Mouse (Mus musculus) R1 (cell line): ENCODE data around the gene Tollip.

ENCODE experiments used
- DNase-seq: peaks from one replicate; pipeline ENCODE4 v3.0.0-alpha.2; 2018; ENCODE audit warnings: low read depth, low spot score

The Tollip gene

DNA sequence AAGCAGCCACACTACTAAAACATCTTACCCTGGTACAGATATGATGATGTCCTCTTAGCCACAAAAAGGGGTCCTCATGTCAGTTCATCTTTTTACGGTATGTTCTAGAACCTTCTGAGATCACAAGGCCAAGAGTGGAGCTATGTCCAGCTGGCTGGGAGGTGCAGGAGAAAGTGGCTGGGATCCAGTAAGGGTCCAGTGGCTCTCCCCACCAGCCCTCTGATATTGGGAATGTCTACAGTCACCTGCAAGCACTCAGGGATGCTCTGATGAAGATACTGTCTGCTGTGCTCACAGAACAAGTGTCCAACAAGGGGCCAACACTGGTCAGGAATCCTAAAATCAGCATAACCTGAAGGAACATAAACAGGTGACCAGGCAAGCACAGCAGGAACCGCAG, at the start of gene Tollip:
TSS of gene Tollip (minus strand) at position 101 of the 400 bp plus-strand sequence.
- DNase-seq = no peak

DNA sequence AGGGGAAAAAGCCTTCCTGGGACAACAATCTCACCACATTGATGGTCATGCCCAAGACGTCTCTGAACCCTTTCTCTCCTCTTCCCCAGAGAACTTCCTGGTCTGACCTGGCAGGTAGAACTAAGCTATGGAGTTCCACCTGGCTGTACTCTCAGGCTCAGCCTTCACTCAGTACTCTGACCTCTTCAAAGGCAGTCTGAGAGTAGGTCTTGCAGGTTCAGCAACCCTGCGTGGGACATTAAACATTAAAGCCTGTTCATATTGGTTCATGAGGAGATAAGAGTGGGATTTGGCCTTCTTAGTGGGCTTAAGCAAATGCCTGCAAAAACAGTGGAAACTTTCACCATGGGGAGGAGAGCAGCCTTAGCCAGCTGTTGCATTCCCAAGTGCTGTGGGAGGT, 48.0 kb upstream of the Tollip start:
- no peak for DNase-seq

DNA sequence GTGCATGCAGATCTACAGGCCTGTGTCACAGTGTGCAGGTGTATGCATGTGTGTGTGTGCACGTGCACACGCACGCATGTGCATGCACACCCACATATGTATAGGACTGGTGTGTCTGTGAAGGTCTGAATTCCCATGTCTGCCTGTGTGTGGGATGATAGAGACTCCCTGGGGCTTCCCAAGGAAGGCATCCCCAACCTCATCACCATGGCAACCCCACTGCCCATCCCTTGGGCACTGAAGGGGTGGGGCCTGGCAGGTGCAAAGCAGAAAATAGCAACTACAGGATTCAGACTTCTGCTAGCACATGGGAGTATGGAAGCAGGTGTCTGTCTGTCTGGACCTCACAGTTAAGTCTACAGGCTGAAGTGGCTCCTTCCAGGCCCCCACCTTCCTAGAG, 44.2 kb upstream of the Tollip start:
- DNase-seq = peak; percentile 10

DNA sequence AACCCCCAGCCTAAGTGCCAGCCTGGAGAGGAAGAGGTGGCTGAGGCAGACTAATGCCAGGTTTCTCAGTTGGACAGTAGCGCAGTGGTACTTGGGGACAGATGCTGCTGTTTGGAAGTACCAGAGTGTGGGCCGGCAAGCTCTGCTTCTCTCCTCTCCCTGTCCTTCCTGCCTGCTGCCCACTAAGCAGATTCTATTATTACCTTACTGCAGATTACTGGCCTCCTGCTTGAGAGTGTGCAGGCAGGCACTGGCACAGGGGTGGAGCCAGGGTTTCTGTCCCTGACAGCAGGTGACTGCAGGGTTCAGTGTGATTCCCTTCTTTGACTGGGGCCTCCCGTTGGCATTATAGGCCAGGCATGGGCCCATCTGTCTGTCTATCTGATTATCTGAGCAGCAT, 43.2 kb upstream of the Tollip start:
- DNase-seq = no peak

DNA sequence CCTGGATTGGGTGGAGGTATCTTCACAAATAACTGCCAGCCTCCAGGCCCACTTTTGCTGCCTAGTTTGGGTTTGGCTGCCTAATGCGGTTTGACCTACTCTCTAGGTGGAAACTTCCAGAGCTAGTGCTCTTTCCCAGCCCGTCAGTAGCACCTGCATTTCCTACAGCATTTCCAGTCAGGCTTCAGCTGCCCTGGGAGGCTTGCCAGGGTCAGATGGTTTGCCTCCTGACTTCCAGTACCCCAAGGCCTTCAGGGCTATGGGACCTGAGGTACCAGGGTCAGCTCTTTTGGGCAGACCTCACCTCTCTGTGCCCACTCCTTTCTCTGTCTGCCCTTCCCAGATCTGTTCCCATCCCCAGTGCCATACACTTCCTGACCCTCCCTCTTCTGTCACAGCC, 42.6 kb upstream of the Tollip start:
- no peak for DNase-seq

DNA sequence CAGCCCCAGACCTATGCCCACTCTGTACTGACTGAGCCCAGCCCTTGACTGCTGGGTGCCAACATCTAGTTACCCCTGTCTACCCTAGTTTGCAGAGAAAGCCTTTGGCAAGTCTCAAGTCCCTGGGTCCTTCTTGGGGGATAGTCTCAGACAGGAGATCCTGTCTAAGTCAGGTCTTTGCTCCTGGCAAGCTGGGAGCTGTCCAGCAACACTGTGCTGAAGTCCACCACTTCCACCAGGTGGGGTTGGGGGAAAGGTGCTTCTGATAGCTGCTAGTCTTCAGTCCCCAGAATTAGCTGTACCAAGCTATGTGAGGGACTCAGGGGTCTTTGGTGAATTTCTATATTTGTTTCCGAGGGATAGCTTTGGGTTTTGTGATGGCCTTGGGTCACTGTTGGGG, 40.8 kb upstream of the Tollip start:
- DNase-seq = peak; percentile 34

DNA sequence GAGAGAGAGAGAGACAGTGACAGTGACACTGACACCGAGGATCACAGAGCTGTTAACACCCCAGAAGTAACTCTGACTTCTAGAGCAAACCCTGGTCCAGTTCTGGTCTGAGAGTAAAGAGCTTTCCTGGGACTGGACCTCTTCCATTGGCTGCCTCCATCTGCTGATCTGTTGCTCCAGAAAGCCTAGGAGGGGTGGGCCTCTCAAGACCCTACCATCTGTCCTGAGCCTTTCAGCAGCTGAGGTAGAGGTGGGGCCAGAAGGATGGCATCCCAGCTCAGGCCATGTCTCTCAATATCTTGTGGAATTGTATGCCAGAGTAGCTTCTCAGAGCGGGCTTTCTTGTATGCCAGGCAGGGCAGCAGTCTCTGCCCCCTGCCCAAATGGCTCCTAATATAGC, 39.9 kb upstream of the Tollip start:
- no peak for DNase-seq

DNA sequence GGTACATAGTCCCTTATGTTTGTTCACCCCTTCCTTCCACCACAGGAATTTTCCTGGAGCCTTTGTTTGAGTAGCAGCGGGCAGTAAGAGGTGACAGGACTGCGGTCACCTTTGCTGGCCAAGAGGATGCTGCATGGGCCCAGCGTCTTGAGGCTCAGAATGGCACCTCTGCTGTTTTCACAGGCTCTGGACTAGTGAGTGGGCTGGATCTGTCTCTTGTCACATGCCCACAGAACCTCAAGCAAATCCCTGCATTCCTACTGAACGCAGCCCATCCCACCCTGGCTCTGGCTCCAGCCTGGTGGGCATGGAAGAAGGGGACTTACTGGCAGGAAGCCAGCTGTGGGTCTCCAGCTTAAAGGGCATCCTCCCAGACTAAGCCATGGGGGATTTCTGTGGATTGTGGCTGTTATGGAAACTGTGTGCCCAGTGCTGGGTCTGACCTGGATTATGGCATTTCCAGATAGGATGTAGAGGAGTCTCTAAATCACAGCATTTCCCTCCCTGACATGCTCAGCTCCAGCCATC, 39.3 kb upstream of the Tollip start:
- DNase-seq = no peak

DNA sequence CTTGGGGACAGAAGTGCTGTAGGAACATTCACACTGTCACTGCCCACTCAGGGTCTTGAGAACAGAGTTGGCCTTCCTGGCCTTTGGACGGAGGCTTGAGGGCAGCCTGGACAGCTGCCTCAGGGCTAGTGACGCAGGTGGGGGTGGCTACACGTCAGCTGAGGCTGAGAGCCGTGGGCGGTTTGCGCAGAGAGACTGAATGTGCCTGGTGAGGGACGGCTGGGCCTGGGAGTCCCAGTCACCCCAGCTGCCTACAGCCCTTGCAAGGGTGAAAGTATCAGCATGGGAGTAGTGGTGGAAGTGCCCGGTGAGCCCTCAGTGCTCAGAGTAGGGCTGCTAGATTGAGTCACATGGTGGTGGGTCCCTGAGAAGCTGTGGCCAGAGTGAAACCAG, 37.9 kb upstream of the Tollip start:
- no peak for DNase-seq

DNA sequence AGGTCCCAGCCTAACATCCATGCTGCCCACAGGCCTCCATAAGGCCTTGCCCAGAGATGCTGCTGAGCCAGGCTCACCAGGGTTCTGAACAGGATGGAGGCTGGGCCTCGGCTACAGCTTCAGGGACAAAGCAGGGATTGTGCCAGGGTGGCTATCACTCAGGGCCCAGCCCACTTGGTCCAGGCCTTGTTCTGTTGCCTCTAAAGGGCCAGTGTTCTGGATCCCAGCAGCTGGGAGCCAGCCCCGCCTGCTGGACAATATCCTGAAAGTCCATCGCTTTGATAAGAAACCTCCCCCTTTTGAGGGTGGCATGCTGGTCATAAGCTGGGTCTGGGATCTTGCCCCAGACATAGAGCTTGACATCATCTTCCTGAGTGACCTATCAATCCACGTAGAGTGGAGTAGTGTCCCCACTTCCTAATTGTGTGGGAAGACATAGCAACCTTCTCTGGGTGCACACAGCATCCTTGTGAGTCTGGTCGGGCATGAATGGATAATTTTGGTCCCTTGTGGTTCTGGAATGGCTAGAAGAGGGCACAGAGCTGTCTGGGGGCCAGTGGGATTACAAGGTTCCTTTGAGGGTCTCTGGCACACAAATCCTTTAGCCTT, 37.4 kb upstream of the Tollip start:
- DNase-seq = no peak

DNA sequence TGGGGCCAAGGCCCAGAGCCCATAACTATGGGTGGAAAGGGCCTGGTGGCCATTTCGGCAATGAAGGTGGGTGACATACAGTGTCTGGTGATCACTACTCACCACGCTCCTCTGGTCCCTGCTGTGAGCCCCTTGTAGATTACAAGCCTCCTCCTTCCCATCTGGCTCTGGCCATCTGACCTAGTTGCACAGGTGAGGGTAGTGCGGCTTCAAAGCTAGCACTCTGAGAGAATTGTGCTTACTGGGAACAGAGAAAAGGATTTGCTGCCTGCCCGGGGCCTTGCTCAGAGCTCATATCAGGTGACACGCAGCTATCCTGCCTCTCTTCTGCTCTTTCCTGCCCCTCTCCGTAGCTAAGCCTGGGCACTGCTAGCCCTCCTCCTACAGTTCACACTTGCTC, 35.3 kb upstream of the Tollip start:
- DNase-seq = no peak

DNA sequence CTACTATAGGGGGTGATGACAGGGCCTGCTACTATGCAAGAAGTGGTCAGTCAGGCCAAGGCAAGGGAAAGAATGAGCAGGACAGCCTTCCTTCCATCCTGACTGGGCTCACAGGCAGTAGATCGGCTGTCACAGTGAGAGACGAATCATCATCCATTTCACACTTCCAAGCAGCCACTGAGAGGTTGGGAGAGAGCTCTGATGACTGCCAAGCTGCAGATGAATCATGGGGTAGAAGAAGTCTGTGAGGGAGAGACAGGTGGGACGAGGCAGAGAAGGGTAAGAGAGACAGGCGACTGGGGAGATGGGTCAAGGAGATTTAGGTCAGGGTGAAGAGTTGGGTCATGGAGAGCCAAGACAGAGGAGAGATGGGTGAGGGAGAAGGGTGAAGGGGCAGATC, 34.6 kb upstream of the Tollip start:
- no peak for DNase-seq

DNA sequence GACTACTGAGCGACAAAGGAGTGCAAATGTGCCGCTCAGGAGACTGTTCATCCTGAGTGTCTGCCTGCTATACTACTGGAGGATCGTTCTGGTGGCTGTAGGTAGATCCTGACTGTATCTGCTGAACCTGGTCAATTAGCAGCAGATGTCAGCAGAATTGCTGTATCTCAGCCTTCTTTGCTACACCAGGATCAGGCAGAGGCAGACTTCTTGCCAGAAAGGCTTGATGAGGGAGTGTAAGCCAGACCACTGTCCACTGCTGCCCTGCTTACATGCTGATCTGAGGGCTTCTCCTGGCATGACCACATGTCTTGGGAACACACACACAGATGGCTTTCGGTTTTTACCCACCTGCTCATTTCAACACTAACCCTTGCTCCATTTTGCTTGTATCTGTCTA, 33.5 kb upstream of the Tollip start:
- no peak for DNase-seq

DNA sequence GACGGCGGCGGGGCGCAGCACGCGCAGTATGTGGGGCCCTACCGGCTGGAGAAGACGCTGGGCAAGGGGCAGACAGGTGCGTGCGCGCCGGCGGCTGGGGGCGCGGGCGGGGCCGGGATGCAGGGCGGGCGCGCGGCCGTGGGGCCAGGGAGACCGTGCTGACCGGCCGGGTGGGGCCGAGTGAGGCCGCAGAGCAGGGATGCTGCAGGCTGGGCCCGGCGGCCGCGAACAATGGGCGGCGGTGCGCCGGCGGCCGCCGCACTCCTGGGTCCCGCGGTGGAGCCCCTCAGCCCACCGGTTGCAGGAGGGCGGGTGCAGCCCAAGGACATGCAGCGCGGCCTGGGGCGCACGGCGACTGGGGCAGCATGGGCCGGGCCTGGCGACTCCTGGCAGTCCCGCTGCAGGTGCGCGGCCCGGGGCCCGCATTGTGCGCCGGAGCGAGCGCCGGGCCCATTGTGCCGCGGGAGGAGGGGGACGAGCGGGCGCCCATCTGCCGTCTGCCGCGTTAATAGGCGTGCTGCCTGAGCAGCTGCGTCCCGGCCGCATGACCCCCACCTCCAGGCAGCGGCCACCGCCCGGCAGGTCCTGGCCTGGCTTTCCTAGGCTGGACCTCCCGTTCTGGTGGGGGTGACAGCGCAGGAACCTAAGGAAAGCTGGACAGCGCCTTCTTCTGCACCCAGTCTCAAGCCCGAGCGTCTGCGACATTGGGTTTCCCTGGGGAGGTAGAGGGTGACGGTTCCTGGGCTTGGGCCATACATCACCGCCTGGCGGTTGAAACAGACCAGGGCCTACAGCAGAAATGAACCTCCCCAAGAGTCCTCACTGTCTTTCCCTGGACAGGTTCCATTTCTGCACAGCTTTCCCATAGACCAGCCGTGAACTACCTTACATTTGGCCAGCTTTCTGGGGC, 32.1 kb upstream of the Tollip start:
- peak; percentile 75 for DNase-seq

DNA sequence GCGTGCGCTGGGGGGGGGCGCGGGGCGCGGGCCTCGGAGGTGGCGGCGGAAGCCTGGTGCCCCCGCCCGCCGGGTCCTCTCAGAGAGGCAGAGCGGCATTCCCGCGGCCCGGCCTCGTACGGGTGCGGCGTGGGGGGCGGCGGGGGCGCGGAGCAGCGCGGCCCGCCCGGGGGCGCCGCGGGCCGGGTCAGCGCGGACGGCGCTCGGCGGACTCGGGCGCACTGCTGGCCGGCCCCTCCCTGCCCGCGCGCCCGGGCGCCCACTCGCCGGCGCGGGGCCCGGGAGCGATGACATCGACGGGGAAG, 31.4 kb upstream of the Tollip start:
- DNase-seq = no peak

DNA sequence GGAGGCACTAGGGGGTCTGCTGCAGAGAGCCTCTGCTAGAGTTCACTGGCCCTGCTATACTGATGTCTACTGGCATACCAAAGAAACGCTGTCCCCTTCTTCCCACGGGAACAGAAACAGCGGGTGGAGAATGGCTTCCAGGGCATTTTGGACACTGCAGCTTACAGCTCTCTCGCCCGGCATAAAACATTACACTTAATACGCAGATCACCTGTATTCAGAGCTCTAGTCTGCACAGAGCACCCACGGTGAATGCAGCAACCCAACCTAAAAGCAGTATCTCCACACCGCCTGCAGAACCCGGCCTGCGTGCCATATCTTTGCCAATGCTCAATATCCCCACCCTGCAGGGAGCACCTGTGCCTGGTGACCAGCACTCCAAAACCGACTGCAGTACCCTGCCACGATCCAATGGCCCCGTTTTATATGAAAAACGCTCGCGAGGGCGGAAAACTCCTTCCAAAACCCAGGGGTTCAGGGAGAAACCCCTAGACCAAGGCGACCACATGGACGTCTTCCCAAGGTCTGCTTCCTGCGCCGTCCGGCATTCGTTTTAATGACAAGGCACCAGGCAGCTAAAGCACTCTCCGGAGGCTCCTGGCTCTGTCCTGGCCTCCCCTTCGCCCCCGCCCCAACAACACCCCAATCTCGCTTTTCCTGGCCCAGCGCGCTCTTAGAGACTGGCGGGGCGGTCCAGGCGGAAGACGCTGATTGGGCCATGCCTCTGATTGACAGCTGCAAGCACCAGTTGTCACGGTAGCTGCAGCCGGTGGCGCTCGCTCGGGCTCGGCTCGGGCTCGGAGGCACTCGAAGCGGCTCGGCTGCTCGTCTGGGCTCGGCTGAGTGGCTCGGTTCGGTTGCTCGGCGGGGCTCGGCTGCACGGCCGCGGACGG, 30.8 kb upstream of the Tollip start, which contains the start of gene Brsk2:
TSS of gene Brsk2 (plus strand) at position 846 of the 893 bp plus-strand sequence.
- peak; percentile 94 for DNase-seq

DNA sequence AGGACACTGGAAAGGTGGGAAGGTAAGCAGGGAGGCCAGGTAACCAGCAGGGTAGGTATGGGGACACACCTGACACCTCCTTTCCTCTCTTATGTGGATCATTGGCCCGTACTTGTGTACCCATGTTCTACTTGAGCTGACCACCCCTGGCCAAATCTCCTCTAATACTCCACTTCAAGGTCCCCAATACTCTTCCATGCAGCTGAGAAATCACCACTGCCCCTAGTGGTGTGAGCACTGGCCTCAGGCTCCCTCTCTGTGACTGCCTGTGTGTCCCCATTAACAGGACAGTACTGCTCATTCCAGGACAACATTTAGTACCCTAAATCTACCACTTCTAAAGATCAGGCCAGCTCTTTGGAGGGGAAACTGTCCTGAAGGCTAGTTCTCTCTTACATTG, 29.7 kb upstream of the Tollip start:
- no peak for DNase-seq

DNA sequence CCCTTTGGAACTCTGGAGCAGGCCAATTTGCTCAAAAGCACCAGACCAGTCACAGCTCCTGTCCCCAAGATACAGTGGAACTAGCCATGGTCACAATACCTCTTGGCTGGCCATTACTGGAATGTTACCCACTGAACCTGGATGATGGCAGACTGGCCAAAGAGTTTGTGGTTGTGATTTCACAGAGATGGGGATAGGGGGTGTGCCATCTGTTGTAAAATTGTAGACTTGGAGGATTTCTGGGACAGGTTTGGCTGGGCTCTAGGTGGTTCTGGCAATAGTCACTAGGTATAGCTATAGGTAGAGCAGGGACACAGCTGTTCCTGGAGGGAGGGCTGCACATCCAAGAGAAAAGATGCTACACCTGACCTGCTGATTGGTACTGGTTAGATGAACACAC, 29.2 kb upstream of the Tollip start:
- DNase-seq = no peak

DNA sequence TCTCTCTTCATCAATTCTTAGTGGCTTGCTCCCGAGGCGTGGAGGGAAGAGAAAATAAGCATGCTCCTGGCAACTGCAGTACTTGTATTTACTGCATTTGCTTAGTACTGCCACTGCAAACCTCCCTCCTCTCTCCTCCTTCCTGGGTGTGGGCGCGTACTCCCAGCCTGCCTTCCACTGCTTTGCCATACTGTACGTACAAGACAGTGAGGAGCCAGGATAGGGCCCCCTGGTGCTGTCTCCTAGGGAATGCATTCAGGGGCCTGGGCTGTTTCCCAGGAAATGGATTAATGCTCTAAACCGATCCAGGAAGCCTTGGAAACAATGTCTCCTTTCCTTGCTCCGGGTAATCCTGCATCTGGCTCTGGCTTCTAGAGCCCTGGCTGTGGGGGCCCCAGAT, 27.6 kb upstream of the Tollip start:
- DNase-seq = peak; percentile 38

DNA sequence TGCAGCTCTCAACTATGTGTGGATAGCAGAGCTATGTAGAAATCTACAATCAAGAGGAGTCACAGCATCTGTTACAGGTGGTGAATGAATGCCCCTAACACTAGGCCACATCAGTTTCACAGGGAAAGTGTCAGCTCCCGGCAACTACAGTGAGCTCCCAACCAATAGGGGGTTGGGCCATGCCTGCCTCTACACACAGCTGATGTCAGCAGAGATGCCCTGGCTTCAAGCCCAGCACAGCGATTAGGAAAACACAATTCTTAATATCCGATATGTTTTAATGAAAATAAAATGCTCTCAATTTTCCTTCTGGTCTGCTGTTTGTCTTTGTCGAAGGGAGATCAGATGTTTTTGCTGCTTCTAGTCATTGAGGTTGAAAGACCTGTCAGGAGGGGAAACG, 25.1 kb upstream of the Tollip start:
- no peak for DNase-seq

DNA sequence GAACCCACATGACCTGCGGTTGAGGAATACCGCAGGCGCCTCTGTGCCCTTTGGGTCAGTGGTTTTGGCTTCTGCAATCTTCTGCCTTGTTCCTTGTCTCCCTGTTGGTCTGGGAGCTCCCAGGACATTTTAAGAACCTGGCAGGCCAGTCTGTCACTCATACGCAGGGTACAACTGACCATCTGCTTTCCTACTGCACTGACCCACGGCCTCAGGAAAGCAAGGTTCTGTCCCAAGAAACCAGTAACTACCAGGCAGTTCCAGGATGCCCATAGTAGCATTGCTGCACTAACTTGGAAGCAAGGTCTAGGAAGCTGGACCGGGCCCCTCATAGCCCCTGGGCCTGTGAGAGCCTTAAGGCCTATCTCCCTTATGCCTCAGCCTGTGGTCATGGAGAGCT, 16.6 kb upstream of the Tollip start:
- DNase-seq = no peak
